Mouse (Mus musculus) thymus, adult 18-20 months (tissue): ENCODE measurements around the gene Slc2a9.

ENCODE experiments used
- DNase-seq, 2 experiments: peaks; one replicate each; pipeline ENCODE4 v3.0.0; 2022; ENCODE audit warnings: mixed read lengths in 2 of 2

Slc2a9 gene

GRCm38 (mm10) chr5:38366650-38367470, 136.1 kb downstream of the Slc2a9 start:
- peak in 1 of 2 experiments; percentile 6 for DNase-seq

GRCm38 (mm10) chr5:38365521-38365920, 137.4 kb downstream of the Slc2a9 start:
- DNase-seq, result no peak

GRCm38 (mm10) chr5:38364396-38364795, 138.5 kb downstream of the Slc2a9 start:
- DNase-seq, result no peak

GRCm38 (mm10) chr5:38359716-38360115, 143.2 kb downstream of the Slc2a9 start:
- no peak for DNase-seq

GRCm38 (mm10) chr5:38356927-38357326, 146.0 kb downstream of the Slc2a9 start:
- DNase-seq, result no peak

- no peak for DNase-seq
These were observed 152.5 kb downstream of the Slc2a9 start for GRCm38 (mm10) chr5:38350351-38350929.

GRCm38 (mm10) chr5:38346646-38347432, 156.1 kb downstream of the Slc2a9 start:
- DNase-seq, result no peak

- DNase-seq, result no peak
These were observed 159.8 kb downstream of the Slc2a9 start for GRCm38 (mm10) chr5:38343101-38343500.

GRCm38 (mm10) chr5:38334582-38334981, 168.4 kb downstream of the Slc2a9 start:
- no peak for DNase-seq

GRCm38 (mm10) chr5:38333381-38333780, 169.6 kb downstream of the Slc2a9 start:
- DNase-seq, result no peak

GRCm38 (mm10) chr5:38318966-38319786, 183.8 kb downstream of the Slc2a9 start, which contains the start of gene Drd5:
Drd5 (plus strand) TSS chr5:38319367.
- no peak for DNase-seq

GRCm38 (mm10) chr5:38309795-38310194, 193.1 kb downstream of the Slc2a9 start:
- no peak for DNase-seq

- DNase-seq, result peak; percentile 9 to 10
These were observed 194.1 kb downstream of the Slc2a9 start for GRCm38 (mm10) chr5:38308873-38309272.

GRCm38 (mm10) chr5:38307255-38308101, 195.5 kb downstream of the Slc2a9 start:
- DNase-seq, result peak; percentile 50 to 57

- no peak for DNase-seq
These were observed 197.7 kb downstream of the Slc2a9 start for GRCm38 (mm10) chr5:38305241-38305640.

- DNase-seq, result no peak
These were observed 200.3 kb downstream of the Slc2a9 start for GRCm38 (mm10) chr5:38302651-38303050.

- no peak for DNase-seq
These were observed 201.1 kb downstream of the Slc2a9 start for GRCm38 (mm10) chr5:38301761-38302411.
